Mouse (Mus musculus) fat pad, adult 2 months (tissue): Measurements from ENCODE around the gene Alcam.

Experiments used
- DNase-seq: peaks from one replicate; pipeline ENCODE4 v3.0.0-alpha.2; 2011; ENCODE audit warnings: low read depth, low spot score; ENCODE audit errors: extremely low read depth

Alcam gene

GRCm38 (mm10) chr16:52443635-52444505 is 10.0 kb downstream of the Alcam start:
- no peak for DNase-seq

- DNase-seq = no peak
Observed at GRCm38 (mm10) chr16:52443055-52443454, 10.8 kb downstream of the Alcam start.

GRCm38 (mm10) chr16:52439600-52439999 is 14.3 kb downstream of the Alcam start:
- no peak for DNase-seq

GRCm38 (mm10) chr16:52439007-52439406 is 14.9 kb downstream of the Alcam start:
- no peak for DNase-seq

GRCm38 (mm10) chr16:52438216-52438904 is 15.5 kb downstream of the Alcam start:
- peak; percentile 91 for DNase-seq

GRCm38 (mm10) chr16:52433189-52433588 is 20.7 kb downstream of the Alcam start:
- peak; percentile 76 for DNase-seq

GRCm38 (mm10) chr16:52432072-52432471 is 21.8 kb downstream of the Alcam start:
- no peak for DNase-seq

- no peak for DNase-seq
Observed at GRCm38 (mm10) chr16:52431590-52431989, 22.3 kb downstream of the Alcam start.

GRCm38 (mm10) chr16:52430073-52430472 is 23.8 kb downstream of the Alcam start:
- no peak for DNase-seq

GRCm38 (mm10) chr16:52429661-52430060 is 24.2 kb downstream of the Alcam start:
- DNase-seq = no peak

- DNase-seq = no peak
Observed at GRCm38 (mm10) chr16:52428505-52428904, 25.4 kb downstream of the Alcam start.

- no peak for DNase-seq
Observed at GRCm38 (mm10) chr16:52418568-52419158, 35.2 kb downstream of the Alcam start.

- no peak for DNase-seq
Observed at GRCm38 (mm10) chr16:52417982-52418381, 35.9 kb downstream of the Alcam start.

GRCm38 (mm10) chr16:52417146-52417545 is 36.7 kb downstream of the Alcam start:
- DNase-seq = no peak

GRCm38 (mm10) chr16:52413714-52414113 is 40.2 kb downstream of the Alcam start:
- DNase-seq = no peak

GRCm38 (mm10) chr16:52406072-52406471 is 47.8 kb downstream of the Alcam start:
- DNase-seq = no peak

- DNase-seq = no peak
Observed at GRCm38 (mm10) chr16:52405272-52405671, 48.6 kb downstream of the Alcam start.

- DNase-seq = no peak
Observed at GRCm38 (mm10) chr16:52399112-52399511, 54.8 kb downstream of the Alcam start.

GRCm38 (mm10) chr16:52386781-52387300 is 67.0 kb downstream of the Alcam start:
- peak; percentile 55 for DNase-seq

- DNase-seq = peak; percentile 85
Observed at GRCm38 (mm10) chr16:52383456-52384185, 70.3 kb downstream of the Alcam start.
